Mouse (Mus musculus): Measurements from ENCODE around the gene Ermap. TPM values are rescaled to one million over a fixed set of nuclear protein-coding genes. Genes with fewer than 3 reads are reported as not detected.

The Ermap gene
- 8.2 and 9.7 TPM in 2 replicates for polyA plus RNA-seq (2016; fragmentation: Nextera tagmentation; extraction: Ambion mirVana)

DNA sequence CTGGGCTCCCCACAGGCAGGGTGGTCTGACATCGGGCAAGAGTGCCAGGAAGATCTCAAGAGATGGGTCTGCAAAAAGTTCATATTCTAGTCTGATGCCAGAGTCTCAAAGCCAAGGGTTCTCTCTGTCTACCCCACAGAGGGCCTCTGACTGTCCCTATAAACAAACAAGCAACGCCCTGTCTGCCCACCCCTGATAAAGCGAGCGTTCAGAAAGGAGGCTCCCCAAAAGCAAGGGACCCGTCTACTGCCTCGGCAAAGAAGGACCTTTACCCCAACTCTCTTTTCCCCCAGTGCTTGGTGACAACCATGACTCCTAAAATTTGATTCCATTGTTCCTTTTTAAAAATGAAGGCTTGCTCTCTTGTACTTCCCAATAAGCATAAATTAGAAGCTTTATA, at the start of gene Ermap:
Ermap (minus strand) TSS at position 148 of the 400 bp plus-strand sequence.
- Histone ChIP-seq H3K4me3 (no peak within 1 kb of the TSS; the same call in 1 of the 2 replicates), H3K36me3 (no peaks in the 10 kb centered on the region), H3K27ac (replicated peaks) (peak within 1 kb of the TSS; percentile 58), H3K27me3 (ENCODE audit: low read depth, poor library complexity, severe bottlenecking) (no peaks in the 10 kb centered on the region), H3K9me3 (replicated peaks) (no peaks in the 10 kb centered on the region), H3K4me1 (peaks cover 4% of the 10 kb centered on the region; the same call in 1 of the 2 replicates)
- DNase-seq (ENCODE audit: low spot score) = no peak
- WGBS = 82% methylated on average over 6 of the region's 6 CpGs

DNA sequence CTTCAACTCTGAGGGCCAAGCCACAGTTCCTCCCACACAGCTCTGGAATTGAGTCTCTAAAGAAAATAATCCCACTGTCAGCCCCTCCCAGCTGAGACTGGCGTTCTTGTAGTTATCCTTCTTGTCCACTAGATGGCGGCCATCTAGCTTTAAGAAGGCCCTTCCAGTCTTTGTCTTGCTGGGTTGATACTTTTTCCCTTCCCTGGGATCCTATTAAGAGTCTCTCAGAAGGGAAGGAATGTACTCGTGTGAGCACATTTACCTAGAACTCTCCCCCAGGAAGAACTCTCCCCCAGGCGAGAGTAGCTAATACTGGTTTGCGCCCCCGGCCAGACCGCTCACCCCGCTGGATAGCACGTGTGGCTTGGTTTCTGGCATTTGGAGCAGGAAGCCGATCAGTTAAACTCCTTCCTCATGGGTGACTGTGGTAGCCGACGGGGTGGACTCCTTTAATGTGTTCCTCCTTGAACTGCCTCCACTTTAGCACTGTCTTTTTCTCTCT, 49.4 kb upstream of the Ermap start:
- Histone ChIP-seq H3K27me3 (ENCODE audit: low read depth, poor library complexity, severe bottlenecking) (no peaks in the 10 kb centered on the region), H3K4me3 (peak overlapping the region; percentile 16), H3K27ac (replicated peaks) (peak overlapping the region; percentile 84), H3K36me3 (peaks cover 50% of the 10 kb centered on the region), H3K9me3 (replicated peaks) (no peaks in the 10 kb centered on the region), H3K4me1 (peaks cover 10% of the 10 kb centered on the region)
- WGBS = 55% methylated on average over 12 of the region's 12 CpGs
- peak; percentile 52 for DNase-seq (ENCODE audit: low spot score)

DNA sequence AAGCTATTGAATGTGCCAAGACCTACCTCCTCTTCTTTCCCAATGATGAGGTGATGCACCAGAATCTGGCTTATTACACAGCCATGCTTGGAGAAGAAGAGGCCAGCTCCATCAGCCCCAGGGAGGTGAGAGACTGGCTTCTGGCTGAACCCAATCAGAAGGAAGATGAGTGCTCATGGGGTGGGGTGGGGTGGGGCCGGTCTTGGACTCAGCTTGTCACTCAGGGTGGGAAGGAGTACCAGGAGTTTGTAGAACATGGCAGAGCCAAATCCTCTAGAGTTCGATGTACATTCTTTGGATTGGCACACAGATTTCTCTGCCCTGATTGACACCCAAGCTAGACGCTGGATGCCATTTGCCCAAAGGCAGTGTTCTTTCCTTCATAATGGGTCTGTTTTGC, 48.9 kb upstream of the Ermap start:
- Histone ChIP-seq H3K27me3 (ENCODE audit: low read depth, poor library complexity, severe bottlenecking) (no peaks in the 10 kb centered on the region), H3K4me1 (peaks cover 16% of the 10 kb centered on the region), H3K36me3 (peaks cover 44% of the 10 kb centered on the region), H3K4me3 (no peak overlapping the region), H3K27ac (replicated peaks) (0 out of 2 replicates have a peak overlapping the region, but pooled peaks have one; percentile 84), H3K9me3 (replicated peaks) (no peaks in the 10 kb centered on the region)
- WGBS = 81% methylated on average over 3 of the region's 3 CpGs
- no peak for DNase-seq (ENCODE audit: low spot score)

DNA sequence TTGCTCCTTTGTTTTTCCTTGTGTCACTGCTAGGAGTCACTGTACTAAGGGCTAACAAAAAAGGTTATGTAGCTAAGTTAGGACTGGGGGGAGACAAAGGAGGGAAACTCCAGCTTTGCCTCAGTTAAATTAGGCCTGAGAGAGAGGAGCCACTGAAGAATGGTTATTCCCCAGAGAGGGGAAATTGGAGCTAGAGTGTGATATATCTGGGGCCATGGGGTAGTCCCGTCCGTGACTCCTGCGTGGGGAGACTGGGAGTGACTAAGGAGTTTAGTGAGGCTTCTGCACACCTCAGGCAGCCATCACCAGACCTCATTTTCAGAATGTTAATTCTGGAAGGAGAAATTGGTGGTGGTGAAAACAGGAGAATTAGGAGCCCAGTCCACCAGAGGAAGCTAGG, 44.5 kb upstream of the Ermap start:
- H3K36me3 ChIP-seq = peaks cover 16% of the 10 kb centered on the region
- DNase-seq (ENCODE audit: low spot score) = no peak
- peak overlapping the region; percentile 94; the same call in 1 of the 2 replicates for H3K4me3 ChIP-seq
- WGBS = 87% methylated on average over 3 of the region's 3 CpGs
- H3K9me3 ChIP-seq (replicated peaks) = no peaks in the 10 kb centered on the region
- H3K27me3 ChIP-seq (ENCODE audit: low read depth, poor library complexity, severe bottlenecking) = no peaks in the 10 kb centered on the region
- H3K27ac ChIP-seq (replicated peaks) = no peak overlapping the region
- peaks cover 29% of the 10 kb centered on the region for H3K4me1 ChIP-seq

DNA sequence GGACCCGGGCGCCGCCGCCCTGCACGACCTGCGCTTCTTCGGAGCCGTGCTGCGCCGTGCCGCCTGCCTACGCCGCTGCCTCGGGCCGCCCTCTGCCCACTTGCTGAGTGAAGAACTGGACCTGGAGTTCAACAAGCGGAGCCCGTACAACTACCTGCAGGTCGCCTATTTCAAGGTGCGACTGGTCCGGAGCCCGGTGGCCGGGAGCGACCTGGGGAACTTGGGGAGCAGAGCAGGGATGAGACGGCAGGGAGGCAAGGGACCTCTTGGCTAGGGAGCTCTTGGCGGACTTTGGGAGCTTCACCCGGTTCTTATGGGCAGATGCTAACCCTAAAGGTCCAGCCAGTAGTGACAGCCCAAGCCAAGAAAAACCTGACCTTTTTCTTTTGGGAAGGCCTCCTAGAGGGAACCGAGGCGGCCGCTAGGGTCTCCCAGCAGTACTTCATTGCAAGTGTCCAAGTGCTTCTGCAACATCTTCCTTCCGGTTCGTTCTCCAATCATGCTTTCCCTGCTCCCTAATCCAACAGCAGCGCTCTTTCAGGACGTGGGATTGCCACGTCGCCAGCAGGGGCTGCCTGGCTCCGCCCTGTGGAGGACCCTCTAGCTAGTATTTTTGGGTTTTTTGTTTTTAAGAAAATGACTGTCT, 43.6 kb upstream of the Ermap start:
- peak overlapping the region; percentile 94 for H3K4me3 ChIP-seq
- no peaks in the 10 kb centered on the region for H3K9me3 ChIP-seq (replicated peaks)
- under 1% methylated on average over 36 of the region's 36 CpGs for WGBS
- H3K27ac ChIP-seq (replicated peaks) = peak overlapping the region; percentile 83
- H3K27me3 ChIP-seq (ENCODE audit: low read depth, poor library complexity, severe bottlenecking) = no peaks in the 10 kb centered on the region
- H3K4me1 ChIP-seq = peaks cover 27% of the 10 kb centered on the region
- peaks cover 21% of the 10 kb centered on the region for H3K36me3 ChIP-seq
- peak; percentile 73 for DNase-seq (ENCODE audit: low spot score)

DNA sequence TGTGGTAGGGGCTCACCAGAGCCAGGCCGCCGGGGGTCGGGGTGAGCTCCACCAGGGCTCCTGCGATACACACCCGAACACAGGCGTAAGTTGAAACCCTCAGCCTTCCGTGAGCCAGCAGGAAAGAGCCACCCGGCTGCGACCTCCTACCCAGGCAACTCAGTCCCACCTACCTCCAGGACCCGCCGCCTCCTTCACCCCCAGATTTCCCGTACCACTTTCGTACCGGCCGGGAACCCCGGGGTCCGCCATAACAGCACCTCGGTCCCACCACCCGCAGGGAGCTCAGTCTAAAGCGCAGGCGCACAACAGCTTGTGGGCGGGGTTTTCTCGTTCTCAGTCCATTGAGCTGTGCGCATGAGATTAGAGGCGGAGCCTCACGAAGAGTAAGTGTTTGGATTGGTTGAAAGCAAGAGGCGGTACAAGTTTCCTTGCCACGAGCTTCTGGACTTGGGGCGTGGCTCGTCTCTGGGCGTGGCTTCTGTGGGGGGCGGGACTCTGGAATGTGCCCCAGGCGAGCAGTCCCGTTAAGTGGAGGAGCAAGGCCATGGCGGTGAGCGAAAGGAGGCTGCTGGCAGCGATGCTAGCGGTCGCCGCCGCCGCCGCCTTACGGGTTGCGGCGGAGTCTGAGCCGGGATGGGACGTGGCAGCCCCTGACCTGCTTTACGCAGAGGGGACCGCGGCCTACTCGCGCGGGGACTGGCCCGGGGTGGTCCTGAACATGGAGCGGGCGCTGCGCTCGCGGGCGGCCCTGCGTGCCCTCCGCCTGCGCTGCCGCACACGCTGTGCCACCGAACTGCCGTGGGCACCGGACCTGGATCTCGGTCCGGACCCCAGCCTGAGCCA, 42.8 kb upstream of the Ermap start, which contains the start of the genes AU022252 and P3h1:
AU022252 (minus strand) TSS at position 303 of the 846 bp plus-strand sequence.
P3h1 (plus strand) TSS at position 506 of the 846 bp plus-strand sequence.
- peak; percentile 98 for DNase-seq (ENCODE audit: low spot score)
- peaks cover 25% of the 10 kb centered on the region for H3K36me3 ChIP-seq
- H3K4me1 ChIP-seq = peaks cover 27% of the 10 kb centered on the region
- H3K27ac ChIP-seq (replicated peaks) = peak within 1 kb of the TSS; percentile 85
- under 1% methylated on average over 71 of the region's 71 CpGs for WGBS
- peak within 1 kb of the TSS; percentile 94 for H3K4me3 ChIP-seq
- no peaks in the 10 kb centered on the region for H3K27me3 ChIP-seq (ENCODE audit: low read depth, poor library complexity, severe bottlenecking)
- H3K9me3 ChIP-seq (replicated peaks) = no peaks in the 10 kb centered on the region

DNA sequence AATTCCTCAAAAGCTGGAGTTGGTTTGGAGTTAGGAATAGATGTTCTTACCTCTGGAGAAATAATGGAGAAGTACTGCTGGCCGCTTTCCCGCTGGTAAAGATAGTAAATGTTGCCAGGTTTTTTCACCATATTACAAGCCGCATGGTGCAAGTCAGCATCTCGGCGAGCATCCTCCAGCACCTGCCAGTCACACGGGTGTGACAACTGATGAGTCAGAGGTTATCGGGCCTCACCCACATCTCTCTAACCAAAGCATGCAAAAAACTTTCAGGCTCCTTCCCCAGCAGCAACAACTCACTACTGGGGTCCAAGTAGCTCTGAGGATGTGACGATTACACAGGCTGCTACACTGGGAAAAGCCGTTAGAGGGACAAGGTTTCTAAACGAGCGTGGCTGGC, 36.9 kb upstream of the Ermap start:
- H3K36me3 ChIP-seq = peaks cover 61% of the 10 kb centered on the region
- no peak for DNase-seq (ENCODE audit: low spot score)
- no peaks in the 10 kb centered on the region for H3K27me3 ChIP-seq (ENCODE audit: low read depth, poor library complexity, severe bottlenecking)
- 95% methylated on average over 11 of the region's 11 CpGs for WGBS
- H3K27ac ChIP-seq (replicated peaks) = no peak overlapping the region
- no peaks in the 10 kb centered on the region for H3K9me3 ChIP-seq (replicated peaks)
- H3K4me1 ChIP-seq = peaks cover 6% of the 10 kb centered on the region
- H3K4me3 ChIP-seq = no peak overlapping the region

DNA sequence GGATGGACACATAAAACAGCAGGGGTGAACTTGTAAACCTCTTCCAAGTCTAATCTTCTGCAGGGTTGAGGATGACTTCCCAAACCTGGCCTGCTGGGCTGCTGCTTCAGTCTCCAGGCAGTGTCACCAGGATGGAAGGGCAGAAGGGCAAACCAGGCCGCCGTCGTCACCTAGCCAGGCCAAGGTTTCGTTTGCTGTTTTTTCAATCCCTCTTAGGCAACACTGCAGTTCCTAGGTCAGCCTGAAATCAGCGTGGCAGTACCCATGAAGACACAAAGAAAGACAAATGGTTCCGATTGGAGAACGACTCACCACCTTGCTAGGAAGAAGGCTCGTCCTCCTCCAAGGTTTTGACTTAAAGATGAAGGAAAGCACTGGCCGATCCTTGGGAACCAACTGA, 35.9 kb upstream of the Ermap start:
- 95% methylated on average over 9 of the region's 9 CpGs for WGBS
- no peaks in the 10 kb centered on the region for H3K4me1 ChIP-seq
- H3K36me3 ChIP-seq = peaks cover 61% of the 10 kb centered on the region
- H3K27me3 ChIP-seq (ENCODE audit: low read depth, poor library complexity, severe bottlenecking) = no peaks in the 10 kb centered on the region
- DNase-seq (ENCODE audit: low spot score) = no peak
- no peak overlapping the region for H3K27ac ChIP-seq (replicated peaks)
- no peak overlapping the region for H3K4me3 ChIP-seq
- H3K9me3 ChIP-seq (replicated peaks) = no peaks in the 10 kb centered on the region

DNA sequence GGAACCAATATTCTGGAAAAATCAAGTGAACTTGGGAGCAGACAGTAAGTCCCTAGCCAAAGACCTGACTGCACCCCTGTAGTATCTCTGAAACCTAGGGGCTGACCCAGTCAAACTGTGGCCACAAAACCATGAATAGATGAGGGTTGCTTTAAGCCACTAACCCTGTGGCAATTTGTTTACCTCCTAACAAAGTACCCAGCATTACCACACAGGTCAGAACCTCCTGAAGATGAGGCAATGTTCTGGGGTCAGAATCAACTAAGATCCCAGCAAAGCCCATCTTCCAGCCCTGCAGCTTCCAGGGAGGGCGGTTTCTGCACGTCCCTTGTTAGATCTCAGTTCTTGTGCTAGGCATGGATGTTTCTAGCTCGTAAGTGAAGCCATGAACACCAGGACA, 34.7 kb upstream of the Ermap start:
- no peak overlapping the region for H3K27ac ChIP-seq (replicated peaks)
- H3K4me3 ChIP-seq = no peak overlapping the region
- H3K9me3 ChIP-seq (replicated peaks) = no peaks in the 10 kb centered on the region
- no peak for DNase-seq (ENCODE audit: low spot score)
- no peaks in the 10 kb centered on the region for H3K4me1 ChIP-seq
- H3K36me3 ChIP-seq = peaks cover 61% of the 10 kb centered on the region
- WGBS = 95% methylated on average over 3 of the region's 3 CpGs
- no peaks in the 10 kb centered on the region for H3K27me3 ChIP-seq (ENCODE audit: low read depth, poor library complexity, severe bottlenecking)

DNA sequence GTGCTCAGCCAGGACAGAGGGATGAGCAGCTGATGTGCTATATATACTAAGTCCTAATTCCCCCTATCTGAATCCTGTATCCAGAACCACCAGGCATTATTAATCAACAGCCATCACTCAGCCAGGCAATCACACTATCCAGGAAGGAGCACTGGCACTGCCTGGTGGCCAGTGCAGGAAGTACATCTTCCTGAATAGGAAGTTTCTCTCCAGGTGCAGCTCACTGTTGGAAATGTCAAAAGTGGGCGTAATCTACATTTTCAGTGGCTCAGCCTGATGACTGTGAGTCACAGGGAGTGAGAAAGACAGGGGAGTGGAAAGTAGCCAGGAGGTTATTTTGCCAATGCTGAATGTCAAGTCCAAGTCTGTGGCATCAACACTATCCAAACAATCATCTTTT, 33.9 kb upstream of the Ermap start:
- Histone ChIP-seq H3K36me3 (peaks cover 60% of the 10 kb centered on the region), H3K9me3 (replicated peaks) (no peaks in the 10 kb centered on the region), H3K27me3 (ENCODE audit: low read depth, poor library complexity, severe bottlenecking) (no peaks in the 10 kb centered on the region), H3K4me3 (no peak overlapping the region), H3K4me1 (no peaks in the 10 kb centered on the region), H3K27ac (replicated peaks) (no peak overlapping the region)
- no peak for DNase-seq (ENCODE audit: low spot score)
- WGBS = 84% methylated on average over 1 of the region's 1 CpGs

DNA sequence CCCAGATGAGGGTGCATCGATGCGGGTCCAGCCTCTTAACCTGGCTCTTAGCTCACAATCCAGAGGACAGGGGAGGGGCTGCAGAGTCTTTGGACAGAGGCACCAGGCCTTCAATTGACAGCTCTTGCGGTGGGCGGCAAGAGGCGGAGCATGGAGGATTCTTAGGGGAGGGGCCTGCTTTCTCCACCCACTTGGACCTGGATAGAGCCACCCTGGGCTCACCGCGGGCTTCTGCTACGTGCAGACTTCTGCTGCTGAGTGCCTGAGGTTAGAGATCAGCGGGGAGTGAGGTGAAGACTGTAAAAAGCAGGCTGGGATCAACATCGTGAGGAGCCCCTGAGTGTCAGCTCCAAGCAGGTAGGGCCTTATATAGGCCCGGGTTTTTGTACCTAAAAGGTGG, 28.4 kb upstream of the Ermap start, which contains the start of gene Tmem269:
Tmem269 (minus strand) TSS at position 49 of the 400 bp plus-strand sequence.
- H3K36me3 ChIP-seq = peaks cover 8% of the 10 kb centered on the region
- no peaks in the 10 kb centered on the region for H3K27me3 ChIP-seq (ENCODE audit: low read depth, poor library complexity, severe bottlenecking)
- WGBS = 10% methylated on average over 11 of the region's 11 CpGs
- H3K4me3 ChIP-seq = no peak within 1 kb of the TSS; the same call in 1 of the 2 replicates
- DNase-seq (ENCODE audit: low spot score) = no peak
- H3K9me3 ChIP-seq (replicated peaks) = no peaks in the 10 kb centered on the region
- no peak within 1 kb of the TSS for H3K27ac ChIP-seq (replicated peaks)
- peaks cover 11% of the 10 kb centered on the region for H3K4me1 ChIP-seq

DNA sequence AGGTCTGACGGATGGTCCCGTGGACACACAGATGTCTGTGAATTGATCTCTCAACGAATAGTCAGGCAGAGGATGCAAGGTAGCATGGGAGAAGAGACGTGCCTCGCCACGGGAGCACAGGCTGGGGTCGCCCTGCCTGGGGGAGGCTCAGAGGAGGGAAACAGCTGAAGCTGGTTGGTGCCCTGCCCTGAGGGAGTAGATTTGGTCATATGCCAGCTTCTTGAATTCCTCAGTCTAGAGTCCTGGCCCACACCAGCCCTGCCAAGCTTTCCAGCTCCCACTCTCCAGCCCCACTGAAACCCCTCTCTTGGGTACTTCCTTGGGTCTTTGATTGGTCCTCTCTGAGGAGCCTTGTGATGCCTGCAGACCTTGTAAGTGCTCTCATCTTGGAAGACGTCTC, 26.9 kb upstream of the Ermap start:
- no peaks in the 10 kb centered on the region for H3K36me3 ChIP-seq
- WGBS = 82% methylated on average over 8 of the region's 8 CpGs
- no peak for DNase-seq (ENCODE audit: low spot score)
- H3K4me3 ChIP-seq = no peak overlapping the region
- peaks cover 11% of the 10 kb centered on the region for H3K4me1 ChIP-seq
- H3K9me3 ChIP-seq (replicated peaks) = no peaks in the 10 kb centered on the region
- no peak overlapping the region for H3K27ac ChIP-seq (replicated peaks)
- H3K27me3 ChIP-seq (ENCODE audit: low read depth, poor library complexity, severe bottlenecking) = no peaks in the 10 kb centered on the region
